Mouse (Mus musculus) embryonic facial prominence, embryonic 11.5 days (tissue): Measurements from ENCODE around the gene Tcp11l1. TPM values are rescaled to one million over a fixed set of nuclear protein-coding genes. Genes with fewer than 3 reads are reported as not detected.

Source experiments
- ATAC-seq: fragments of 200-750 bp; cut with Nextera tagmentation; replicated peaks from 2 replicates; pipeline ENCODE4 v1.8.0; 2017; ENCODE audit warnings: low read depth; ENCODE audit not compliant: insufficient number of reproducible peaks, low FRiP score, low TSS enrichment
- DNase-seq: peaks from one replicate; pipeline ENCODE4 v3.0.0-alpha.2; 2015; ENCODE audit warnings: low spot score
- H3K27ac ChIP-seq: fragments of 300-500 bp; sonication (generic); replicated peaks from 2 replicates; pipeline ENCODE4 v1.5.1; 2014; ENCODE audit warnings: mild to moderate bottlenecking, low read depth, low read length, control low read depth
- H3K27me3 ChIP-seq: fragments of 300-500 bp; sonication (generic); 2 replicates; pipeline ENCODE4 v1.6.1; 2014; ENCODE audit warnings: mild to moderate bottlenecking, low read length, moderate library complexity, mixed read lengths; ENCODE audit not compliant: control insufficient read depth, insufficient read depth
- H3K36me3 ChIP-seq: fragments of 300-500 bp; sonication (generic); replicated peaks from 2 replicates; pipeline ENCODE4 v1.6.1; 2014; ENCODE audit warnings: low read depth, mild to moderate bottlenecking, low read length, moderate library complexity, mixed read lengths; ENCODE audit not compliant: control insufficient read depth, insufficient read depth
- H3K4me1 ChIP-seq: fragments of 300-500 bp; sonication (generic); 2 replicates; pipeline ENCODE4 v1.6.1; 2014; ENCODE audit warnings: low read length, mixed read lengths; ENCODE audit not compliant: control insufficient read depth, insufficient read depth
- H3K4me2 ChIP-seq: fragments of 300-500 bp; sonication (generic); 2 replicates; pipeline ENCODE4 v1.6.1; 2014; ENCODE audit warnings: low read depth, mild to moderate bottlenecking, control low read depth, low read length, moderate library complexity
- H3K4me3 ChIP-seq: fragments of 300-500 bp; sonication (generic); 2 replicates; pipeline ENCODE4 v1.5.1; 2014; ENCODE audit warnings: low read depth, low read length, control low read depth
- H3K9ac ChIP-seq: fragments of 300-500 bp; sonication (generic); replicated peaks from 2 replicates; pipeline ENCODE4 v1.6.1; 2014; ENCODE audit warnings: mild to moderate bottlenecking, control low read depth, low read length
- H3K9me3 ChIP-seq: fragments of 300-500 bp; sonication (generic); replicated peaks from 2 replicates; pipeline ENCODE4 v1.6.1; 2016; ENCODE audit warnings: mild to moderate bottlenecking, low read length, inconsistent platforms, mixed read lengths; ENCODE audit not compliant: control insufficient read depth
- WGBS: fragments of 180-500 bp; shearing (Covaris S2); extraction: QIAGEN DNeasy Blood & Tissue Kit; methylation state at CpG from one replicate; pipeline ENCODE4 v1.1.7; 2014; 5-methylcytosine and 5-hydroxymethylcytosine counted together
- polyA plus RNA-seq: library from polyadenylated mRNA; unstranded; fragments of >200 nt; fragmentation: Nextera tagmentation; extraction: Ambion mirVana; gene quantifications from 2 replicates; pipeline ENCODE4 v1.2.1, GENCODE M21; 2014

Tcp11l1 gene
- polyA plus RNA-seq, 1 experiment from 2014 or later = 63.1 TPM

DNA sequence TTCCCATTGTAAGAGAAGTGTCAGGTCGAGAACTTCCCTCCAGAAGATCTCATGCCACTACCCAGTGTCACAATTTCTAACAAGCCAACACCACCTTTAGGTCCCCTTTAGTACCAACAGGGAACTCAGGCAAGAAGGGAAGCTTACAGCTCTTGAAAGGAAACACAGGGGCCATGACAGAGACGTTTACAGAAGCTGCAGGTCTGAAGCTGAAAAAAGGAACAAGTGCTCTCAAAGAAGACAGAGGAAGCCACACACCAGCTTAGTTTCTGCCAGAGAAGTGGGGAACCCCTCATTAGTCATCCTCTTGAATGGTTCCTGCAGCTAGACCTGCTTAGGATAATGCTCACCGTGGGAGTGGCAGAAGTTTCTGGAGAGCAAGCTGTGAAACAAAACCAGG is 24.7 kb downstream of the Tcp11l1 start:
- no peak overlapping the region for H3K4me3 ChIP-seq
- no peaks in the 10 kb centered on the region for H3K4me1 ChIP-seq
- H3K27ac ChIP-seq = no peak overlapping the region
- no peaks in the 10 kb centered on the region; the same call in 1 of the 2 replicates for H3K36me3 ChIP-seq
- DNase-seq = no peak
- ATAC-seq = no peak
- no peaks in the 10 kb centered on the region for H3K9me3 ChIP-seq
- WGBS = 70% methylated on average over 3 of the region's 3 CpGs
- H3K9ac ChIP-seq = no peak overlapping the region
- H3K27me3 ChIP-seq = no peaks in the 10 kb centered on the region
- no peak overlapping the region for H3K4me2 ChIP-seq

DNA sequence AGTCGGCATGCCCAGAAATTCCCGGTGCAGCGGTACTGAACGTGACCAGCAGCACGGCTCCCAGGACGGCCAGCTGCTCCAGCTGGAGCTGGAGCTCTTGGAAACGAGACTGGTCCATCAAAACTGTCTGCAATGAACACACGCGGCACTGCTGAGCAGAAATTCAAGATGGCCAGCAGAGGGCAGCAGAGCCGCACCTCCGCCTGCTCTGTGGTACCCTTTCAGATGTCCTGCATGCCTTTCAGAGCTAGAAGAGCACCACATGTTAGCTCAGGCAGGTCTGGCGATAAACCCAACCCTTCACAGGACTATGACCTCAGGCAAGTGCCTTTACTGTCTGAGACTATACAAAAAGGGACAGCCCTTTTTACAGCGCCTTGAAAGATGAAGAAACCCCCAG is 26.6 kb downstream of the Tcp11l1 start:
- DNase-seq = peak; percentile 88
- 8% methylated on average over 13 of the region's 13 CpGs for WGBS
- no peaks in the 10 kb centered on the region for H3K27me3 ChIP-seq
- H3K4me3 ChIP-seq = no peak overlapping the region
- no peak overlapping the region for H3K9ac ChIP-seq
- ATAC-seq = peak; percentile 77
- H3K27ac ChIP-seq = no peak overlapping the region
- no peaks in the 10 kb centered on the region for H3K9me3 ChIP-seq
- H3K4me2 ChIP-seq = no peak overlapping the region
- no peaks in the 10 kb centered on the region; the same call in 1 of the 2 replicates for H3K36me3 ChIP-seq
- no peaks in the 10 kb centered on the region for H3K4me1 ChIP-seq

DNA sequence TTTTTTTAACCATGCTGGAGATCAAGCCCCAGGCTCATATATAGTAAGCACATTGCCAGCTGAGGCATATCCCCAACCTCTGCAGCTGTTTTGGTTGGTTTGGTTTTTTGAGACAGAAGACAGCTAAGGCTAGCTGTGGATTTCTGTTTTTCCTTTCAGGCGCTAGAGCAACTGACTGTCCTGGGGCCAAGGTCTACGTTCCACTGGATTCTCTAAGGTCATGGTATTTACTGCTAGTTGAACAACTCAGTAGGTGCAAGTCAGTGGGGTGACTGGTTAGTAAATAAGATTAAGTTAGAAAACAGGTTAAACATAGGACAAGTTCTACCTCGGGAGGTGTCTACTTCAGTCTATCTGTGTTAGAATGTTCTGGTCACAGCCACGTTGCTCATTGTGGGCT is 27.2 kb downstream of the Tcp11l1 start:
- no peak overlapping the region for H3K4me3 ChIP-seq
- H3K27ac ChIP-seq = no peak overlapping the region
- 0 out of 2 replicates have a peak, but pooled peaks have one; percentile 17 for ATAC-seq
- no peaks in the 10 kb centered on the region for H3K27me3 ChIP-seq
- no peaks in the 10 kb centered on the region for H3K4me1 ChIP-seq
- H3K4me2 ChIP-seq = no peak overlapping the region
- WGBS = 89% methylated on average over 4 of the region's 4 CpGs
- no peak overlapping the region for H3K9ac ChIP-seq
- no peaks in the 10 kb centered on the region for H3K9me3 ChIP-seq
- DNase-seq = no peak
- H3K36me3 ChIP-seq = no peaks in the 10 kb centered on the region; the same call in 1 of the 2 replicates

DNA sequence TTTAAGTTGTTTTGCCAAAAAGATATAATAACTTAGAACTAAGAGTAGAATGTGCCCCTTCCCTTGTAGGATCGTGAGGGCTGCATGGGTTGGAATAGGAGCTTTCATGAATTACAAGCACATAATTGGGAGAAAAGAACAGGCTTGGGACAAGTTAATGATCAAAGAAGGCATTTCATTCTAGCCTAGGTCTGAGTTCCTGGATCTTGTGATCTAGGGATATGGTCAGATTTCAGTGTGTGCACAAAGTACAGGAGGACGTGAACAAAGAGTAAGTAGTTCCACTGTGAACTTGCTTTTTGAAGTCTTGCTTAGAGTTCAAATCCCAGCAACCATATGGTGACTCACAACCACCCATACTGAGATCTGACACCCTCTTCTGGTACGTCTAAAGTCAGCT is 34.6 kb downstream of the Tcp11l1 start:
- WGBS = 80% methylated on average over 3 of the region's 3 CpGs

DNA sequence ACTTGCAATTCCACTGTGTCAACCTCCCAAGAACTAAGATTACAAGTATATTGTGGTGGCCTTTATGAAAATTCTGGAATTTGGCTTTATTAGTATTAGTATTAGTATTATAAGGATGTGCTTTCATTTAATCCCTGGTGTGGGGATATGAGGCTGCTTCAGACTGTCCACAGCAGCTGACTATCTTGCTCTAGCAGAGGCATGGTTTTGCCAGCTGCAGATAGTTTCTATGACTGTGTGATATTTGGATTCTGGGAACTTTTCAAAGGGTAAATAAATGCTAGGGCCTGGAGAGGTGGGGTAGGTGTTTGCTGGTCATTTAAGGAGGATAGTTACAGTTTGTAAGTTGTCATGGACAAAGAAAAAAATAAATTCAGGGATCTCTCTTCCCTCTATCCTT is 40.2 kb downstream of the Tcp11l1 start:
- Histone ChIP-seq H3K4me3 (no peak overlapping the region), H3K4me2 (no peak overlapping the region), H3K9ac (no peak overlapping the region), H3K4me1 (no peaks in the 10 kb centered on the region), H3K9me3 (no peaks in the 10 kb centered on the region), H3K36me3 (no peaks in the 10 kb centered on the region; the same call in 1 of the 2 replicates), H3K27me3 (no peaks in the 10 kb centered on the region), H3K27ac (no peak overlapping the region)
- no peak for DNase-seq
- ATAC-seq = no peak

More for the DNA sequence above, 34.6 kb downstream of the Tcp11l1 start:
- no peaks in the 10 kb centered on the region for H3K27me3 ChIP-seq
- no peaks in the 10 kb centered on the region for H3K4me1 ChIP-seq
- H3K9me3 ChIP-seq = no peaks in the 10 kb centered on the region
- no peak overlapping the region for H3K4me3 ChIP-seq
- no peak overlapping the region for H3K27ac ChIP-seq
- no peak overlapping the region for H3K4me2 ChIP-seq
- H3K36me3 ChIP-seq = no peaks in the 10 kb centered on the region
- DNase-seq = no peak
- no peak for ATAC-seq
- H3K9ac ChIP-seq = no peak overlapping the region

DNA sequence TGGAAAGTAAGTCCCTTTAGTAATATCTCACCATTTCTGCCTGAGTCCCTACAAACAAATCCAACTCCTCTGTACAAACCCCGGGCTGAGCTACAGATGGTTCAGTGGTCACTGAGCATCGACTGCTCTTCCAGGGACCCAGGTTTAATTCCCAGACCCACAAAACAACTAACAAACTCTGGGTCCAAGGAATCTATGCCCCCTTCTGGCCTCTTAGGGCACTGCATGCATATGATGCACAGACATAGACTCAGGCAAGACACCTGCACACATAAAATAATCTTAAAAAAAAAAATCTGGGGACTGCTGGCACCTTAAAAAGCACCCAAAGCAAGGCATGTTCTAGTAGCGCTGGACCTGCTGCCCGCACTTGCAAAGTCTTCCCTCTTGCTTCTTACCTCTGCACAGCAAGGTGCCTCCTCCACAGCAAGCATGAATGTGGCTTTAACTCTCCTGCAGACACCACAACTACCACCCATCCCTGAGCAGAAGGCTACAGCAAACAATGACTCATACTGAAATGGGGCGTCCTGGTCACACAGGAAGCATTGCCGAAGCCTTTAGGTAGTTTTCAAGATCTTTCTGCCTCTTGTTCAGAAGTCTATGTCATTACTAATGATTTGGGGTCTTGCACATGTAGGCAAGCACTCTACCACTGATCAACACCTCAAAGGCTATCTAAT is 42.7 kb downstream of the Tcp11l1 start:
- no peaks in the 10 kb centered on the region for H3K27me3 ChIP-seq
- no peaks in the 10 kb centered on the region for H3K4me1 ChIP-seq
- ATAC-seq (no peak), DNase-seq (no peak)
- peaks cover 3% of the 10 kb centered on the region; the same call in 1 of the 2 replicates for H3K36me3 ChIP-seq
- no peak overlapping the region for H3K27ac ChIP-seq
- whole genome bisulfite sequencing = 78% methylated on average over 6 of the region's 6 CpGs
- no peak overlapping the region for H3K4me3 ChIP-seq
- no peak overlapping the region for H3K4me2 ChIP-seq
- no peak overlapping the region for H3K9ac ChIP-seq
- no peaks in the 10 kb centered on the region for H3K9me3 ChIP-seq

DNA sequence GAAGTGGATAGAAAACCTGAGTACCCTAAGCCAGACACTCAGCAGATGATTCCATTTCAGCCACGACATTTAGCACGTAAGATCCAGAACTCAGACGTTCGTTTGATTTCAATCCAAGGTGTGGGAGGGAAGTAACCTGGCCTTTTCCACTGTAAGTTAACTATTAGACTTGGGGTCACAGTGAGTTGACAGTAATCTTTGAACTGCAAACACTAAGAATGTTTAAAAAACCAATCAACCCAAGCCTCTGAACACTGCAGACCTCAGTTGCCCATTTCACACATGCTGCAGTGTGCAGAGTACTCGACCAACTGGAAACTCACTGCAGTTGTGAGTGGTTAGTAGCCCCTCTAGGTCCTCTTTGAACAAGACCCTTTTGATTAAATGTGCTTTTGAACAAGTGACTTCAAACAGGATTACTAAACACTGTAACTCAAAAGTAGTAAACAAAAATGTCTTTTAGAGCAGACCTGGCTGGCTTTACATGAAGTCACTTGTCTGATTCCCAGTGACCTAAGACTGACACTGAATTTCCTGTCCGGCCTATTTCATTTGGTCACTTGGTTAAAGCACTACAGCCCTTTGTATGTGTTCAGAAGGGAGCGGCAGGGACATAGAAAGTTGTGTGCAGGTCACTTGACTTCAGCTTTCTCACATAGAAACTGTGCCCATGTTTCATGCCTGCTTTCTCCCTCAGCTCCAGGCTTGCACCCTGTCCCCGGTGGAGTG is 48.4 kb downstream of the Tcp11l1 start:
- no peaks in the 10 kb centered on the region for H3K4me1 ChIP-seq
- WGBS = 90% methylated on average over 8 of the region's 8 CpGs
- ATAC-seq (no peak), DNase-seq (no peak)
- no peaks in the 10 kb centered on the region for H3K9me3 ChIP-seq
- H3K9ac ChIP-seq = no peak overlapping the region
- peaks cover 14% of the 10 kb centered on the region for H3K36me3 ChIP-seq
- no peak overlapping the region for H3K4me3 ChIP-seq
- no peak overlapping the region for H3K27ac ChIP-seq
- H3K4me2 ChIP-seq = no peak overlapping the region
- no peaks in the 10 kb centered on the region for H3K27me3 ChIP-seq

DNA sequence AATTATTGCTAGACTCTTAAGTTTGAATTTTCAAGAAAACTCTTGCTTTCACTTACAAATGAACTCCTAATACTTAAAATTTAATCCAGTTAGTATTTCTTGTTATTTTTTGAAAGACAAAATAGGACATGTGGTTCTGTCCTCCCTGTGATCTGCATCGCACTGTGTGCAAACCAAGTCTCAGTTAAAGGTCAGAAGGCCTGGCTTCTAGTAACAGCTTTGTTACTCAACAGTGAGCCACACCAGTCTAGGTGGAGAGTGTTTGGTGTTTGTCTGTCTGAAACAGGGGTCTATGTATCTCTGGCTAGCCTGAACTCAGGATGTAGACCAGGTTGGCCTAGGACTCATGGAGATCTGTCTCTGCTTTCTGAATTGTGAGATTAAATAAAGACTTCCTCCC is 53.3 kb downstream of the Tcp11l1 start:
- Histone ChIP-seq H3K4me3 (no peak overlapping the region), H3K9ac (no peak overlapping the region), H3K27me3 (no peaks in the 10 kb centered on the region), H3K9me3 (no peaks in the 10 kb centered on the region), H3K36me3 (peaks cover 16% of the 10 kb centered on the region), H3K4me1 (no peaks in the 10 kb centered on the region), H3K4me2 (no peak overlapping the region), H3K27ac (no peak overlapping the region)
- WGBS = 92% methylated on average over 1 of the region's 1 CpGs
- DNase-seq (no peak), ATAC-seq (no peak)
